8 mouse cellular contexts compared by ENCODE assay signal in the genomic region with DNA sequence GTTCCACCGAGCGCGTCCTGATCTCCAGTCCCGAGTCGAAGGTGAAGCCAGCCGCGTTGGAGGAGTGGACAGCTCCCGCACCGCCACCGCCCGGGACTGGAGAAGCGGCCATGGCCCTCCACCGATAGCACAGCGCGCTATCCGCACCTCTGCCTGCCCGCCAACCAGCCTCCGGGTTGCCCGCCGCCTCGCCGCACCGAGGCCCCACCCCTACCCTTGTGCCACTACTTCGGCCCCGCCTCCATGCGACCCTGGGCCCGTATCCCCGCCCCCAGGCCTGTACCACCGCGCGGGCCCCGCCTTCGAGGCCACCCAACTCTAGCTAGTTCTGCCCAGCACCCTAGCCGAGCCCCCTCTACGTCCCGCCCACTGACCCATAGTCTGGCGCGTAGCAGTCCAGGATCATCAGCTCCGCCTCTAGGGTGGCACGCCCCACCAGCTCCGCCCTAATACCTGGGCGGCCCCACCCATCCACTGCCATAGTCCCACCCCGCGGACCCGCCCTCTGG. TPM values are rescaled to one million over a fixed set of nuclear protein-coding genes. Genes with fewer than 3 reads are reported as not detected.
A peak's percentile ranks its signal among the peaks of the same experiment; 100 is the strongest.
DNase-seq lines count a peak whose midpoint lies in the region; ATAC-seq and TF ChIP-seq lines count a peak whose summit lies in the region.

A gene (minus strand): TSS at position 186 of the 509 bp plus-strand sequence.

- DNase-seq in B cell, adult 2 months = peak; percentile 84 to 86
- DNase-seq in heart, adult 9 months (ENCODE audit: low spot score in 2 of 2) = peak; percentile 85 to 86
- DNase-seq in kidney, adult 9 months = peak; percentile 97
- DNase-seq in spleen, adult 2 months (ENCODE audit: low read depth in 1 of 2, low spot score in 2 of 2) = peak; percentile 44 to 87

- peaks cover 2% of the 10 kb centered on the region; the same call in 1 of the 2 replicates for H3K4me1 ChIP-seq in bone marrow macrophage, adult 2 months (ENCODE audit: control insufficient read depth, insufficient read depth, low read length)
- H3K4me1 ChIP-seq in embryonic facial prominence, embryonic 15.5 days = peaks cover 17% of the 10 kb centered on the region
- H3K4me1 ChIP-seq in limb, embryonic 13.5 days = peaks cover 12% of the 10 kb centered on the region
- peaks cover 21% of the 10 kb centered on the region for H3K4me1 ChIP-seq in midbrain, embryonic 15.5 days
- peaks cover 2% of the 10 kb centered on the region; the same call in 1 of the 2 replicates for H3K4me1 ChIP-seq in spleen, adult 2 months (ENCODE audit: control insufficient read depth, insufficient read depth, insufficient read length)

- peak within 1 kb of the TSS; percentile 74 for H3K9ac ChIP-seq in embryonic facial prominence, embryonic 15.5 days
- H3K9ac ChIP-seq in limb, embryonic 13.5 days = peak within 1 kb of the TSS; percentile 85
- peak within 1 kb of the TSS; percentile 95 for H3K9ac ChIP-seq in midbrain, embryonic 15.5 days

- peak; percentile 96 for ATAC-seq in embryonic facial prominence, embryonic 15.5 days (ENCODE audit: insufficient number of reproducible peaks, low FRiP score, low TSS enrichment, low read depth)
- peak; percentile 94 for ATAC-seq in limb, embryonic 13.5 days (ENCODE audit: low FRiP score, low read depth)
- ATAC-seq in midbrain, embryonic 15.5 days (replicated peaks) = peak; percentile 97

- peak within 1 kb of the TSS; percentile 97 for H3K4me2 ChIP-seq in embryonic facial prominence, embryonic 15.5 days (replicated peaks)
- H3K4me2 ChIP-seq in limb, embryonic 13.5 days (replicated peaks) = peak within 1 kb of the TSS; percentile 74
- H3K4me2 ChIP-seq in midbrain, embryonic 15.5 days = peak within 1 kb of the TSS; percentile 76

- under 1% methylated on average over 45 of the region's 45 CpGs for WGBS in embryonic facial prominence, embryonic 15.5 days
- under 1% methylated on average over 44 of the region's 45 CpGs for WGBS in limb, embryonic 13.5 days
- WGBS in midbrain, embryonic 15.5 days = under 1% methylated on average over 45 of the region's 45 CpGs
- 2% methylated on average over 45 of the region's 45 CpGs for WGBS in spleen, adult 2 months

- peak within 1 kb of the TSS; percentile 77 for H3K4me3 ChIP-seq in bone marrow macrophage, adult 2 months (ENCODE audit: insufficient read depth, low read length)
- H3K4me3 ChIP-seq in embryonic facial prominence, embryonic 15.5 days (replicated peaks) = peak within 1 kb of the TSS; percentile 80
- peak within 1 kb of the TSS; percentile 64 for H3K4me3 ChIP-seq in limb, embryonic 13.5 days
- peak within 1 kb of the TSS; percentile 94 for H3K4me3 ChIP-seq in midbrain, embryonic 15.5 days
- peak within 1 kb of the TSS; percentile 77 for H3K4me3 ChIP-seq in spleen, adult 2 months (ENCODE audit: extremely low read depth, insufficient read depth, insufficient read length)

- TF ChIP-seq CTCF in bone marrow macrophage, adult 2 months (IDR thresholded peaks at IDR 0.05; ENCODE audit: low read depth, low read length) = no peak
- TF ChIP-seq CTCF in spleen, adult 2 months (IDR thresholded peaks at IDR 0.05; ENCODE audit: extremely low read depth, insufficient read depth, insufficient read length, insufficient replicate concordance) = no peak

- TF ChIP-seq POLR2A in bone marrow macrophage, adult 2 months (IDR thresholded peaks at IDR 0.05; ENCODE audit: borderline replicate concordance, low read depth, low read length) = no peak
- TF ChIP-seq POLR2A in spleen, adult 2 months (IDR thresholded peaks at IDR 0.05; ENCODE audit: low read depth, low read length) = no peak; the same call in 1 of the 2 replicates

- no peaks in the 10 kb centered on the region for H3K36me3 ChIP-seq in embryonic facial prominence, embryonic 15.5 days
- no peaks in the 10 kb centered on the region for H3K36me3 ChIP-seq in limb, embryonic 13.5 days
- H3K36me3 ChIP-seq in midbrain, embryonic 15.5 days (replicated peaks) = no peaks in the 10 kb centered on the region
- H3K36me3 ChIP-seq in spleen, adult 2 months (ENCODE audit: control insufficient read depth, insufficient read depth, low read length) = no peaks in the 10 kb centered on the region

- H3K9me3 ChIP-seq in embryonic facial prominence, embryonic 15.5 days (replicated peaks) = no peaks in the 10 kb centered on the region
- no peaks in the 10 kb centered on the region for H3K9me3 ChIP-seq in limb, embryonic 13.5 days
- no peaks in the 10 kb centered on the region for H3K9me3 ChIP-seq in midbrain, embryonic 15.5 days

- no peaks in the 10 kb centered on the region for H3K27me3 ChIP-seq in embryonic facial prominence, embryonic 15.5 days
- H3K27me3 ChIP-seq in limb, embryonic 13.5 days = no peaks in the 10 kb centered on the region
- no peaks in the 10 kb centered on the region for H3K27me3 ChIP-seq in midbrain, embryonic 15.5 days (replicated peaks)
- no peaks in the 10 kb centered on the region for H3K27me3 ChIP-seq in spleen, adult 2 months (ENCODE audit: control insufficient read depth, insufficient read depth, low read length)

- no peak within 1 kb of the TSS for H3K27ac ChIP-seq in bone marrow macrophage, adult 2 months (ENCODE audit: insufficient read depth, low read depth, low read length)
- peak within 1 kb of the TSS; percentile 90 for H3K27ac ChIP-seq in embryonic facial prominence, embryonic 15.5 days (replicated peaks)
- peak within 1 kb of the TSS; percentile 87 for H3K27ac ChIP-seq in limb, embryonic 13.5 days
- H3K27ac ChIP-seq in midbrain, embryonic 15.5 days = peak within 1 kb of the TSS; percentile 82
- peak within 1 kb of the TSS; percentile 32; the same call in 1 of the 2 replicates for H3K27ac ChIP-seq in spleen, adult 2 months (ENCODE audit: insufficient read depth, low read length)

RNA-seq across cellular contexts. Expression of the gene that starts here (rescaled TPM):
- polyA plus RNA-seq in bone marrow macrophage, adult 2 months (2012; ENCODE audit: insufficient read depth, insufficient read length, missing spikeins) = 1.3 and 1.4 TPM in 2 replicates
- 22.8 and 25.5 TPM in 2 replicates for polyA plus RNA-seq in embryonic facial prominence, embryonic 15.5 days (2015; fragmentation: Nextera tagmentation; extraction: Ambion mirVana)
- polyA plus RNA-seq in limb, embryonic 13.5 days (2015; fragmentation: Nextera tagmentation; extraction: Ambion mirVana) = 31.2 and 31.7 TPM in 2 replicates
- polyA plus RNA-seq in midbrain, embryonic 15.5 days (2015; fragmentation: Nextera tagmentation; extraction: Ambion mirVana) = 12.5 and 14.0 TPM in 2 replicates
- 1.7 and 2.0 TPM in 2 replicates for polyA plus RNA-seq in spleen, adult 2 months (2012; rRNA removed)
